Mouse (Mus musculus): ENCODE data around the gene Trim9. TPM values are rescaled to one million over a fixed set of nuclear protein-coding genes. Genes with fewer than 3 reads are reported as not detected.

Gene Trim9
- total and polyA plus RNA-seq, 3 experiments: not detected

DNA sequence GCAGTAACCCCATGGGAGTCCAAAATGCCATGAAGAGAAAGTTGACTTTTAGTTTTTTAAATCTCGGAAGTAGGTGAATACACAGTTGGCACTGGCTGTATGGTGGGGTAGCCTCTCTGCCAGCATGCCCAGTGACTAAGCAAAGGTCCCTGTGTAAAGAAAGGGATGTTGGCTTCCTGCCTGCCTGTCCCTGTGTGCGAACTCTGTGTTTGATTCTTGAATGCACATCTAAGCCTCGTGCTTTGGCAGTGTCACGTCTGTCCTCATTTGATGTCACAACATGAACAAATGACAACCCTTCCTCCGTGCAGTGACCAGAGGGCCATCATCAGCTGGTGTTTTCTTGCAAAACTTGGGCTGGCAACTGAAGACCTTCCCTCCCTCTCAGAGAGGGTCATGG, 151.1 kb downstream of the Trim9 start:
- Histone ChIP-seq H3K9ac (ENCODE audit: control insufficient read depth, low read depth, low read length, poor library complexity, severe bottlenecking) (no peak overlapping the region), H3K9me3 (replicated peaks; ENCODE audit: insufficient read depth, low read length) (no peaks in the 10 kb centered on the region), H3K4me3 (ENCODE audit: control insufficient read depth in 1 of 2, insufficient read depth in 1 of 2, low read depth in 2 of 2, low read length in 2 of 2) (no peak overlapping the region), H3K4me1 (ENCODE audit: control insufficient read depth in 1 of 2, insufficient read depth in 2 of 2, low read length in 2 of 2) (no peaks in the 10 kb centered on the region), H3K27me3 (ENCODE audit: control insufficient read depth in 1 of 2, insufficient read depth in 2 of 2, low read length in 2 of 2) (no peaks in the 10 kb centered on the region), H3K79me2 (ENCODE audit: control insufficient read depth, insufficient read depth, low read length, poor library complexity) (no peaks in the 10 kb centered on the region), H3K27ac (ENCODE audit: control insufficient read depth, low read depth, low read length) (no peak overlapping the region), H3K36me3 (ENCODE audit: control insufficient read depth in 1 of 2, insufficient read depth in 2 of 2, low read length in 2 of 2) (no peaks in the 10 kb centered on the region)
- DNase-seq (ENCODE audit: low read depth, low spot score): no peak
- TF ChIP-seq POLR2A (IDR thresholded peaks at IDR 0.05; ENCODE audit: control insufficient read depth in 1 of 2, insufficient read depth in 1 of 2, low read depth in 1 of 2, low read length in 2 of 2, poor library complexity in 1 of 2): no peak
- no peak for TF ChIP-seq ZKSCAN1 (IDR thresholded peaks at IDR 0.05; ENCODE audit: low read depth, low read length)
- TF ChIP-seq EP300 (IDR thresholded peaks at IDR 0.05; ENCODE audit: low read depth in 1 of 2, low read length in 2 of 2): no peak
- no peak for TF ChIP-seq HCFC1 (IDR thresholded peaks at IDR 0.05; ENCODE audit: low read depth, low read length)
- TF ChIP-seq NELFE (IDR thresholded peaks at IDR 0.05; ENCODE audit: low read depth, low read length): no peak
- no peak for TF ChIP-seq SIN3A (IDR thresholded peaks at IDR 0.05; ENCODE audit: low read length)
- TF ChIP-seq E2F4 (IDR thresholded peaks at IDR 0.05; ENCODE audit: borderline replicate concordance, low read depth, low read length): no peak

DNA sequence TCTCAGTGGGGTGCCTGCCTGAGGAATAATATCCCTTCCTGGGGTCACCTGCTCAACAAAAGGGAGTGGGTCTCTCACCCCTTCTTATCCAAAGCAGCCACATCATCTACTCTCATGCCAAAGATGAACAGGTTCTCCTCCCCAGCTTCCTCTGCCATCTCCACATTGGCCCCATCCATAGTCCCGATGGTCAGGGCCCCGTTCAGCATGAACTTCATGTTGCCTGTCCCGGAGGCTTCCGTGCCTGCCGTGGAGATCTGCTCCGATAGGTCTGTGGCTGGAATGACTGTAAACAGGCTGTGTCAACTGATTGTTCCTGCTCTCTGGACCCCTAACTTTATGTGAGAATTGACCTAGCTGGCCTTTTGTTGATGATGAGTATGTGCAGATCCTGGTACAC, 152.0 kb downstream of the Trim9 start:
- Histone ChIP-seq H3K4me3 (ENCODE audit: control insufficient read depth in 1 of 2, insufficient read depth in 1 of 2, low read depth in 2 of 2, low read length in 2 of 2) (no peak overlapping the region), H3K27ac (ENCODE audit: control insufficient read depth, low read depth, low read length) (no peak overlapping the region), H3K27me3 (ENCODE audit: control insufficient read depth in 1 of 2, insufficient read depth in 2 of 2, low read length in 2 of 2) (no peaks in the 10 kb centered on the region), H3K4me1 (ENCODE audit: control insufficient read depth in 1 of 2, insufficient read depth in 2 of 2, low read length in 2 of 2) (no peaks in the 10 kb centered on the region), H3K79me2 (ENCODE audit: control insufficient read depth, insufficient read depth, low read length, poor library complexity) (no peaks in the 10 kb centered on the region), H3K9me3 (replicated peaks; ENCODE audit: insufficient read depth, low read length) (no peaks in the 10 kb centered on the region), H3K9ac (ENCODE audit: control insufficient read depth, low read depth, low read length, poor library complexity, severe bottlenecking) (no peak overlapping the region), H3K36me3 (ENCODE audit: control insufficient read depth in 1 of 2, insufficient read depth in 2 of 2, low read length in 2 of 2) (no peaks in the 10 kb centered on the region)
- TF ChIP-seq SMC3 (IDR thresholded peaks at IDR 0.05; ENCODE audit: low read depth, low read length): no peak
- TF ChIP-seq RAD21 (IDR thresholded peaks at IDR 0.05; ENCODE audit: low read depth, low read length): no peak
- no peak for TF ChIP-seq POLR2AphosphoS2 (IDR thresholded peaks at IDR 0.05; ENCODE audit: low read length)
- TF ChIP-seq GATA1 (IDR thresholded peaks at IDR 0.05; ENCODE audit: low read depth, low read length): no peak
- no peak for TF ChIP-seq NRF1 (IDR thresholded peaks at IDR 0.05; ENCODE audit: insufficient read depth, low read depth, low read length, poor library complexity, severe bottlenecking)
- no peak for TF ChIP-seq ZKSCAN1 (IDR thresholded peaks at IDR 0.05; ENCODE audit: low read depth, low read length)
- TF ChIP-seq EP300 (IDR thresholded peaks at IDR 0.05; ENCODE audit: low read depth in 1 of 2, low read length in 2 of 2): no peak
- TF ChIP-seq USF2 (IDR thresholded peaks at IDR 0.05; ENCODE audit: borderline replicate concordance in 1 of 2, insufficient read depth in 1 of 2, low read depth in 1 of 2, low read length in 2 of 2): no peak
- TF ChIP-seq USF1 (IDR thresholded peaks at IDR 0.05; ENCODE audit: low read depth, low read length): no peak
- TF ChIP-seq SIN3A (IDR thresholded peaks at IDR 0.05; ENCODE audit: low read length): no peak
- TF ChIP-seq RCOR1 (IDR thresholded peaks at IDR 0.05; ENCODE audit: low read depth, low read length): no peak
- no peak for TF ChIP-seq MAX (IDR thresholded peaks at IDR 0.05; ENCODE audit: low read length)
- TF ChIP-seq ETS1 (IDR thresholded peaks at IDR 0.05; ENCODE audit: low read depth, low read length): no peak
- TF ChIP-seq CHD2 (IDR thresholded peaks at IDR 0.05; ENCODE audit: low read length): no peak
- TF ChIP-seq MYC (IDR thresholded peaks at IDR 0.05; ENCODE audit: low read depth, low read length): no peak
- no peak for TF ChIP-seq UBTF (IDR thresholded peaks at IDR 0.05; ENCODE audit: borderline replicate concordance, insufficient read depth, low read depth, low read length)
- no peak for TF ChIP-seq CHD1 (IDR thresholded peaks at IDR 0.05; ENCODE audit: low read depth, low read length)
- no peak for TF ChIP-seq ZC3H11A (IDR thresholded peaks at IDR 0.05; ENCODE audit: low read depth, low read length)
- TF ChIP-seq MEF2A (IDR thresholded peaks at IDR 0.05; ENCODE audit: extremely low read depth, insufficient replicate concordance, low read depth, low read length, poor library complexity, severe bottlenecking): no peak
- DNase-seq (ENCODE audit: low read depth, low spot score): no peak
